Mouse (Mus musculus) CH12.LX (cell line): ENCODE measurements around the gene Pdzrn4. TPM values are rescaled to one million over a fixed set of nuclear protein-coding genes. Genes with fewer than 3 reads are reported as not detected.

ENCODE experiments used
- DNase-seq: peaks from one replicate; pipeline ENCODE4 v3.0.0-alpha.2; 2013; ENCODE audit errors: extremely low read depth
- H3K27ac ChIP-seq: 2 replicates; pipeline ENCODE4 v1.5.1; 2012; ENCODE audit warnings: low read depth, mild to moderate bottlenecking, control low read depth, moderate library complexity; ENCODE audit not compliant: insufficient read depth
- H3K27me3 ChIP-seq: replicated peaks from 2 replicates; pipeline ENCODE3; 2012; ENCODE audit warnings: inconsistent platforms
- H3K36me3 ChIP-seq, 2 experiments: replicated peaks in 1 of 2; 2 replicates each; pipeline versions ENCODE3 to v1.6.1; 2012; ENCODE audit warnings: inconsistent platforms in 1 of 2, low read length in 1 of 2, mild to moderate bottlenecking in 1 of 2, mixed read lengths in 1 of 2, moderate library complexity in 1 of 2; ENCODE audit not compliant: control insufficient read depth in 1 of 2, insufficient read depth in 1 of 2
- H3K4me1 ChIP-seq, 2 experiments: 2 replicates each; pipeline ENCODE4 v1.6.1; 2012; ENCODE audit warnings: inconsistent platforms in 1 of 2, moderate library complexity in 1 of 2; ENCODE audit not compliant: insufficient read depth in 2 of 2, control insufficient read depth in 1 of 2
- H3K4me2 ChIP-seq: 2 replicates; pipeline ENCODE4 v1.6.1; 2012; ENCODE audit warnings: low read depth, mild to moderate bottlenecking, control low read depth; ENCODE audit not compliant: poor library complexity, insufficient read depth, severe bottlenecking
- H3K4me3 ChIP-seq, 3 experiments: fragments of 150-350 bp in 1 of 3; sonication (generic) in 1 of 3; replicated peaks in 1 of 3; 2 replicates each; pipeline versions ENCODE3 to v1.5.1; 2011 to 2012; ENCODE audit warnings: low read depth in 2 of 3, low read length in 2 of 3, mild to moderate bottlenecking in 2 of 3, moderate library complexity in 2 of 3, control low read depth in 1 of 3, improper control_type of control experiment in 1 of 3, inconsistent platforms in 1 of 3, mixed read lengths in 1 of 3; ENCODE audit not compliant: poor library complexity in 1 of 3
- H3K79me2 ChIP-seq: replicated peaks from 2 replicates; pipeline ENCODE4 v1.6.1; 2012; ENCODE audit warnings: mild to moderate bottlenecking, moderate library complexity; ENCODE audit not compliant: control insufficient read depth, poor library complexity, insufficient read depth, severe bottlenecking; ENCODE audit errors: extremely low read depth
- H3K9ac ChIP-seq: 2 replicates; pipeline ENCODE4 v1.6.1; 2012; ENCODE audit warnings: low read depth, mild to moderate bottlenecking, control low read depth, moderate library complexity; ENCODE audit not compliant: insufficient read depth
- H3K9me3 ChIP-seq: replicated peaks from 2 replicates; pipeline ENCODE3; 2012; ENCODE audit warnings: low read length, inconsistent platforms, mixed read lengths
- CTCF ChIP-seq, 2 experiments: IDR thresholded peaks in 1 of 2; conservative IDR thresholded peaks in 1 of 2; 2 replicates each; pipeline ENCODE4 v1.5.1; 2011 to 2012; ENCODE audit warnings: low read depth in 2 of 2, low read length in 2 of 2, improper control_type of control experiment in 1 of 2, inconsistent platforms in 1 of 2, mild to moderate bottlenecking in 1 of 2, moderate library complexity in 1 of 2
- ETS1 ChIP-seq: conservative IDR thresholded peaks from 2 replicates; pipeline ENCODE4 v1.6.1; 2012; ENCODE audit warnings: low read depth, mild to moderate bottlenecking, inconsistent platforms, low read length, improper control_type of control experiment, moderate library complexity
- GABPA ChIP-seq: IDR thresholded peaks from 2 replicates; pipeline ENCODE4 v1.6.1; 2012; ENCODE audit warnings: low read depth, low read length, improper control_type of control experiment, inconsistent platforms; ENCODE audit not compliant: insufficient replicate concordance
- IRF4 ChIP-seq: IDR thresholded peaks from 2 replicates; pipeline ENCODE4 v1.6.1; 2014; ENCODE audit warnings: low read depth, mild to moderate bottlenecking, inconsistent platforms, low read length, improper control_type of control experiment
- JUN ChIP-seq: IDR thresholded peaks from 2 replicates; pipeline ENCODE4 v1.6.1; 2011; ENCODE audit warnings: low read depth, mild to moderate bottlenecking, low read length, improper control_type of control experiment, moderate library complexity; ENCODE audit not compliant: insufficient read depth
- MEF2A ChIP-seq: IDR thresholded peaks from 2 replicates; pipeline ENCODE4 v1.6.1; 2014; ENCODE audit warnings: low read depth, mild to moderate bottlenecking, inconsistent platforms, low read length, improper control_type of control experiment, borderline replicate concordance
- NRF1 ChIP-seq: IDR thresholded peaks from 2 replicates; pipeline ENCODE4 v1.6.1; 2014; ENCODE audit warnings: low read depth, mild to moderate bottlenecking, inconsistent platforms, low read length, improper control_type of control experiment, moderate library complexity
- POLR2A ChIP-seq: IDR thresholded peaks from 2 replicates; pipeline ENCODE4 v1.6.1; 2011; ENCODE audit warnings: low read depth, mild to moderate bottlenecking, improper control_type of control experiment, low read length
- RCOR1 ChIP-seq: conservative IDR thresholded peaks from 2 replicates; pipeline ENCODE4 v1.6.1; 2012; ENCODE audit warnings: low read depth, mild to moderate bottlenecking, inconsistent platforms, low read length, improper control_type of control experiment
- SIN3A ChIP-seq: IDR thresholded peaks from 2 replicates; pipeline ENCODE4 v1.6.1; 2012; ENCODE audit warnings: low read length, improper control_type of control experiment, inconsistent platforms
- SMC3 ChIP-seq: IDR thresholded peaks from 2 replicates; pipeline ENCODE4 v1.6.1; 2011; ENCODE audit warnings: low read depth, low read length, improper control_type of control experiment
- TBP ChIP-seq: conservative IDR thresholded peaks from 2 replicates; pipeline ENCODE4 v1.6.1; 2011; ENCODE audit warnings: low read depth, low read length, improper control_type of control experiment
- TCF12 ChIP-seq: IDR thresholded peaks from 2 replicates; pipeline ENCODE4 v1.6.1; 2014; ENCODE audit warnings: low read depth, mild to moderate bottlenecking, inconsistent platforms, low read length, improper control_type of control experiment
- ZC3H11A ChIP-seq: IDR thresholded peaks from 2 replicates; pipeline ENCODE4 v1.6.1; 2012; ENCODE audit warnings: low read depth, mild to moderate bottlenecking, inconsistent platforms, low read length, improper control_type of control experiment
- ZKSCAN1 ChIP-seq: IDR thresholded peaks from 2 replicates; pipeline ENCODE4 v1.6.1; 2012; ENCODE audit warnings: low read depth, inconsistent platforms, low read length, improper control_type of control experiment, borderline replicate concordance
- ZNF384 ChIP-seq: IDR thresholded peaks from 2 replicates; pipeline ENCODE4 v1.6.1; 2012; ENCODE audit warnings: low read depth, low read length, improper control_type of control experiment, inconsistent platforms
- dilution Hi-C: fragments of 300-500 bp; cut with MboI; formaldehyde crosslinking; loops from 2 replicates; pipeline ENCODE4 v1.14.3; 2020; ENCODE audit warnings: low sequenced_read_pairs; ENCODE audit not compliant: extremely low pct_unique_long_range_greater_than_20kb, extremely low pct_ligation_motif_present
- in situ Hi-C: fragments of 300-500 bp; cut with MboI; formaldehyde crosslinking; loops from 3 replicates; pipeline ENCODE4 v1.14.3; 2019; ENCODE audit warnings: low sequenced_read_pairs, low pct_ligation_motif_present, low pct_unique_long_range_greater_than_20kb, mixed read lengths
- polyA plus RNA-seq: library from polyadenylated mRNA; unstranded; fragments of >175 nt; gene quantifications from 2 replicates; pipeline ENCODE4 v1.2.1, GENCODE M21; 2012; ENCODE audit warnings: low read depth; ENCODE audit not compliant: insufficient read length
- total RNA-seq, 2 experiments: library from RNA; depleted of rRNA; stranded (reverse); fragments of 300-350 nt in 1 of 2; fragments of >200 nt in 1 of 2; gene quantifications; 2 replicates each; pipeline ENCODE4 v1.2.3; 2012 to 2014

Pdzrn4 gene
- total and polyA plus RNA-seq, 3 experiments: not detected

DNA sequence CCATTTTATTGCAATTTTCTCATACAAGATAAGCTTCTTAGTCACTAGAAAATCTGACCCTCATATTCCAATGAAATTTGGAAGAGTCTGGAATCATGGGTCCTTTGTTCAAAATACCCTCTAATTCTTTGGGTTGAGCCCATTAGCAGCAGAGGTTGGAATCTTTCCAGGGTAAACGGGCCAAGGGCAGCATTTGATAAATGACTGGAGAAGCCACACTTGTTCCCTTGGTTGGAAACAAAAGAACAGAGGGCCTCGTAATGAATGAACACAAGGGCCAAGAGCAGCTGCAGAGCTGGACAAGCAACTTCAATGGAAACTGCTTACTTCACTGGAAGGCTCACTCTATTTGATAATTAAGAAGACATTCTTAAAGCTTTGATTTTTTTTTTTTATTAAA, 198.0 kb downstream of the Pdzrn4 start:
- Histone ChIP-seq H3K9me3 (peaks cover 55% of the 10 kb centered on the region), H3K9ac (no peak overlapping the region), H3K4me3 (no peak overlapping the region)
- no peak for TF ChIP-seq MEF2A
- no peak for TF ChIP-seq GABPA
- no peak for TF ChIP-seq CTCF (conservative IDR thresholded peaks at IDR 0.05 in 1 of 2, IDR thresholded peaks at IDR 0.05 in 1 of 2; ENCODE audit: low read depth in 2 of 2, low read length in 2 of 2)
- TF ChIP-seq JUN: no peak
- TF ChIP-seq ZKSCAN1: no peak
- TF ChIP-seq NRF1: no peak
- TF ChIP-seq ETS1: no peak
- TF ChIP-seq SIN3A: no peak
- TF ChIP-seq IRF4: no peak
- no peak for TF ChIP-seq TBP
- TF ChIP-seq ZC3H11A: no peak
- no peak for TF ChIP-seq POLR2A
- TF ChIP-seq, all 38 proteins: peak for 0
- no peaks in the 10 kb centered on the region for H3K27me3 ChIP-seq
- no peaks in the 10 kb centered on the region for H3K36me3 ChIP-seq
- no peaks in the 10 kb centered on the region for H3K4me1 ChIP-seq
- H3K4me2 ChIP-seq: no peak overlapping the region
- no peak overlapping the region for H3K27ac ChIP-seq
- in situ Hi-C loops: no loop called here
- no peak for DNase-seq
- no peaks in the 10 kb centered on the region for H3K79me2 ChIP-seq
- dilution Hi-C loops: no loop called here

- Histone ChIP-seq H3K9me3 (peaks cover 59% of the 10 kb centered on the region), H3K27ac (no peak overlapping the region), H3K4me3 (no peak overlapping the region), H3K27me3 (no peaks in the 10 kb centered on the region), H3K36me3 (no peaks in the 10 kb centered on the region), H3K4me2 (no peak overlapping the region), H3K4me1 (no peaks in the 10 kb centered on the region), H3K9ac (no peak overlapping the region), H3K79me2 (no peaks in the 10 kb centered on the region)
- TF ChIP-seq ZNF384: no peak
- TF ChIP-seq NRF1: no peak
- TF ChIP-seq ETS1: no peak
- TF ChIP-seq RCOR1: no peak
- TF ChIP-seq SMC3: no peak
- no peak for TF ChIP-seq GABPA
- no peak for TF ChIP-seq TCF12
- TF ChIP-seq JUN: no peak
- in situ Hi-C loops: no loop called here
- DNase-seq: no peak
- dilution Hi-C loops: no loop called here
Observed at GRCm38 (mm10) chr15:92597011-92597780, 200.5 kb downstream of the Pdzrn4 start.
